Mouse (Mus musculus): ENCODE results near the gene Ptprg.

DNA sequence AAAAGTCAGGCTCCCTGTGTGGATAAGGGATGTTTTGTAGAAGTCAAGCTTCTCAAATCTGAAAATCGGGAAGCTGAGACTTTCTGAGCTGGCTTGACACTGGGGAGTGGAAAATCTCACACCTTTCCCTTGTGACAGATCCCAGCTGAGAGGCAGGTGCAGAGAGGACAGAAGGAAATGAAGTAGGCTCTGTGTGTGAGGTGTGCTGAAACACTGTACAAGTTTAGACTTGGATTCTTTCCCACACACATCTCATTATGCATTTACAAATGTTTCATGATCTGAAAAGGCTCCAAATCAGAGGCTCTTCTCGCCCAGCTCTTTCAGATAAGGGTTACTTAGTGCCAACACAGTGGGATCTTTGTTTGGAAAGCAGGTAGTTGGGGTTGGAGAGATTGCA is 77.4 kb downstream of the Ptprg start:
- no peak for TF ChIP-seq CTCF (IDR thresholded peaks at IDR 0.05; ENCODE audit: low read depth)
- no peak for TF ChIP-seq EP300 (IDR thresholded peaks at IDR 0.05; ENCODE audit: low read depth)
